Mouse (Mus musculus) kidney, adult 11 months (tissue): ENCODE results near the gene Bcr.

Experiments
- DNase-seq: peaks from one replicate; pipeline ENCODE4 v3.0.0; 2022

Bcr gene

DNA sequence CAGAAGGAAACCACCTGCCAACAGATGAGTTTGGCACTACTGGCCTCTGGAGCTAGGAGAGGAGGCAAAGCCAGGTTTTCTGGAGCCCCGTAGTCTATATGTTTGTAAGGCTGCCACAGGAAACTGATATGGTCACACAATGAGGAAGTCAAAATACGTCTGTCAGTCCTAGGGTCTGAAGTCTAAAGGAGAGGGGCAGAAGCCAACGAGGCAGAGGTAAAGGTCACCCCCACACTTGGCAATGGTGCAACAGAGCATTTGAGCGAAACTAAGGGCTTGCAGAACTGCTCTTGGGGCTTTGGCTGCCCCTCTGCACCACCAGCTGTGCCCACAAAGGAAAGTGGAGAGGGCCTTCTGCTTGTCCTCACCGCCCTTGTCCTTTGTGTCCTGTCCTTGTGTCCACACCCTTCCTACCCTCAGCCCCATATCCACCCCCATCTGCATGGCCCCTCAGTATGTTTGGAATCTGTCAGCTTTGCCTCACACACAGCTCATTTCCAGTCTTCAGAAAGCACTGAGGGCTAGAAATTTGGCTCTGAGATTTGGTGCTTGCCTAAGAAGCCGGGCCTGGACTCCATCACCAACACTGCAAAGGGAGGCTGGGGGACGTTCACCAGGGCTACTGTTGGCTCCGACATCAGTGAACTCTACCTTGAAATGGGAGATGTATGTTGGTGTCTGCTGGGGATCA, 127.1 kb downstream of the Bcr start:
- no peak for DNase-seq

DNA sequence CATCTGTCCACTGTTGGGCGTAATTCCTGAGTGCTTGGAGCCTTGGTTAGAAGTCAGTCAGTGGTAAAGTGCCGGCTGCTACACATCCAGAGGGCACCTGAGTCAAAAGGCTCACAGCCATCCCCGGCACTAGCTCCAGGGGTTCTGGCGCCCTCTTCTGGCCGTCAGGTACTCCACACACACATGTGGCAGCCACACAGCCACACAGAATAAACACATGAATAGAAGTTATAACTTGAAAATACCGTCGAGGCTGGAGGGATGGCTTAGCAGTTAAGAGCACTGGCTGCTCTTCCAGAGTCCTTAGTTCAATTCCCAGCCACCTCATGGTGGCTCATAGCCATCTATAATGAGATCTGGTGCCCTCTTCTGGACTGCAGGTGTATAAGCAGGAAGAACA, 131.3 kb downstream of the Bcr start:
- DNase-seq = no peak

DNA sequence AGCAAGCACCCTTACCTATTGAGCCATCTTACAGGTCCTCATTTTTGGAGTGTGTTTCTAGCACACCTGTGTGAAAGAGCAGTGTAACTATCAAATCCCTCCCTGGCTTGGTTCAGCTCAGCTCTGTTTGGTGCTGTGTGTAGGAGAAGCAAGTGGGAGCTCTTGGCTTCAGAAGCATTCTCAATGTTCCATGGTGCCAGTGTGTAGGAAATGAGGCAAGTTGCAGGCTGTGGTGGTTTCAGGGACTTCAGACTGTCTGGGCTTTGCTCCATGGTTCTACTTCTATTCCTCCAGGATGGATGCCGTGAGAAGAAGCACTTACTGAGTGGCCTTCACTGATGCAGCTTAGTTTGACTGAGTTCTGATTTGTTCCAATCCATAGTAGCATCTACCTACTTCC, 137.4 kb downstream of the Bcr start:
- DNase-seq = no peak

DNA sequence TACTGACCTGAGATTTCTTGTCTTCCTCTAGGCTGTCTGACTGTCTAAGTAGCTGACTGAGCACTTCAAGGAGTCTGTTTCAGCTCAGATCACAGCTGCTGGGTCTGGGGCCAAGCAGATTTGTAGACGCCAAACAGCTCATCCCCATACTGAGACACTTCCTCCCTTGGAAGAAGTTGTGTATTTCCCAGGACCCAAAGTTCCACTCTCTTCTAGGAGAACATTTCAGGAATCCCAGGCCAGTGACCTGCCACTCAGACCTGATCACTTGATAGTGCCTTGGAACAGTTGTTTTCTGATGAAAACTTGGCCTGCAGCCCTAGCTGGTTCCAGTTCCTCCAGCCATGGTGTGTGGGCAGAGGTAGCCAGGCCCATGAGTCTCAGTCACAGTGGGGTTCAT, 140.3 kb downstream of the Bcr start:
- no peak for DNase-seq

DNA sequence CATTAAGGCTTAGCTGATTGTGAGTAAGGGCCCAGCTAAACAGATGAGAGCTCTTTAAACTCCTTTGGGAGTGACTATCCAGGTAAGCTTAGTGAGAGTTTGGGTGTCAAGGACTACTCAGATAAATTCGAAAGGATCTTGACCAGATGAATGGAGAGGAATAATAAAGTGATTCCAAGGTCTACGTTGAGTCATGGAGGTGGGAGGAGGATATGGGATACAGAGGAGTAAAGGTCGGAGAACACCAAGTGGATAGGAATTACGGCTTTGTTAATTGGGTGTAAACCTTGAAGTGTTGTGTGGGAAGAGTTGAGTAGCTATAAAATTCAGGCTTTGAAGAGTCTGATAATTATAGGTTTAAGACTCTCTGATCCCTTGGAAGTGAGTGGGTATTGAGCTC, 145.8 kb downstream of the Bcr start:
- no peak for DNase-seq

DNA sequence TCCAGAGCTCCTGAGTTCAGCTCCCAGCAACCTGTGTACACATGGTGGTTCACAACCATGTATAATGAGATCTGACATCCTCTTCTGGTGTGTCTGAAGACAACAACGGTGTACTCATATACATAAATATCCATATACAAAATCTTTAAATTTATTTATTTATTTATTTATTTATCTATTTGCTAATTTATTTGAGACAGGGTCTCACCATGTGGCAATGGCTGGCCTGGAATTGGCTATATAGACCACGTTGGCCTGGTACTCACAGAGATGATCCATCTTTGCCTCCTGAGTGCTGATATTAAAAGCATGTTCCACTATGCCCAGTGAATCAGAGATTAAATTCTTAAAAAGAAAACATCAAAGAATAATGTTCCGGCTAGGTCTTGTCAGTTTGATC, 150.4 kb downstream of the Bcr start:
- DNase-seq = no peak

DNA sequence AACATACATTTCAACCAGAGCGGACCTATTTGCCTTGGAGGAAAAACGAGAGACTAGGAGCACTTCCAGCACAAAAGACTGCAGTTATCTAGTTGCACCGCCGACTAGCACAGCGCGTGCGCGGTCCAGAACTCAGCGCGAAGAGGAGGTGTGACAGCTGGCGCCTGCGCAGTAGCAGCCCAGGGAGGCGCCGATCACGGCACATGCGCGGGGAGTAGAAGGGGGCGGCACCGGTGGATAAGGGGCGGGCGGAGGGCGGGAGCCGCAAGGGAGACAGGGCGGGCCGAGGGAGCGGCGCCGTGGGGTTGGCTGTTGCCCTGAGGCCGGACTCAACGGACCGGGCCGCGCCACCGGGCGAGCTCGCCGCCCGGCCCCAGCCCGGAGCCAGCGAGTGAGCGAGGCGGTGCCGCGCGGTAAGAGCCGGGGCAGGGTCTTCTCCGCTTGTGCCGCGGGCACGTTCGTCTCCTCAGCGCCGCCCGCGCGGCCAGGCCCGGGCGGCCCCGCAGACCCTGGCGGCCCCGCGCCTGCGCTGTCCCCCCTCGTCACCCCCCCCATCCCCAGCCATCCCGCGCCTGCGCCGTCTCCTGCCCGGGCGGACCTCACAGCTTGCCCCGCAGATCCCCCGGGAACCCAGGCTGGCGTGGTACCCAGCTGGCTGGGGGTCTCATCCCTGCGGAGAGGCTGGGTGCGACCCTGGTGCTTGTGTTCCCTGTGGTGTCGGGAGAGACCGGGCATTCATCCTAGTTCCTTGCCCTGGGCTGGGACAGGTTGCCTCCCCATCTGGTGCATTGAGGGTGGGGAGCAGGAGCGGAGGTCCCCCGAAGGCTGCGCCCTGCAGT, 151.6 kb downstream of the Bcr start, which contains the start of gene Specc1l:
Gene Specc1l (plus strand): TSS at position 267 of the 839 bp plus-strand sequence.
- peak; percentile 94 for DNase-seq

DNA sequence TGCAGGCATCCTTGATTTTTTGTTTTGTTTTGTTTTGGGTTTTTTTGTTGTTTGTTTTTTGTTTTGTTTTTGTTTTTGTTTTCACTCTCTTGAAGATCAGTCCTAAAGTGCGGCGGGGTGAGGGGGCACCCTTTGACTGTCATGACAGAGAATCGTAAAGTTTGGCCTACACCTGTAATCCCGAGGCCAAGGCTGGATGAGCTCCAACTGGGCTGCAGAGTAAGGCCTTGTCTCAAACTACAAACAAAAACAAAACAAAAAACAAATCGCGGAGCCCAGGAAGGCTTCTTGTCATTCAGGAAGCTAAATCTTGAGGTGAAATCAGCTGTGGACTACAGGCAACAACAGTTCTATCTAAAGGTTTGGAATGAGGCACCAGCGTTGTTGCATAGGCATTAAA, 152.6 kb downstream of the Bcr start:
- DNase-seq = peak; percentile 19

DNA sequence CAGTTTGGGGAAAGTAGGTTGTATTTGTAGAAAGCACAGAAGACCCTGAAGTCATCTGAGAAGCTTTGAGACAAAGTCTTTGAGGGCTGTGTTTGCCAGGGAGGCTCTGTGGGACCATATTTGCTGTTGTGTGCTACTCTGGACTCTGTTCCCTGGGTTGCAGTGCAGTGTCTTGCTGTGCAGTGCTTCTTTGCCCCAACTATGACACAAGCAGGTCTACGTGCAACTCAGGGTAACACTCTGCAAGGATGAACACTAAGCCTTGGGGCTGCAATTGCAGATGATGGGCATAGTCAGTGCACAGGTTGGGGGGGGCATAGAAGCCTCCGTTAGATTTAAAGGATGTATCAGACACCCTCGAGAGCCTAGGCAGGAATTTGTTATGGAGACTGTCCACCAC, 160.3 kb downstream of the Bcr start:
- DNase-seq = no peak

DNA sequence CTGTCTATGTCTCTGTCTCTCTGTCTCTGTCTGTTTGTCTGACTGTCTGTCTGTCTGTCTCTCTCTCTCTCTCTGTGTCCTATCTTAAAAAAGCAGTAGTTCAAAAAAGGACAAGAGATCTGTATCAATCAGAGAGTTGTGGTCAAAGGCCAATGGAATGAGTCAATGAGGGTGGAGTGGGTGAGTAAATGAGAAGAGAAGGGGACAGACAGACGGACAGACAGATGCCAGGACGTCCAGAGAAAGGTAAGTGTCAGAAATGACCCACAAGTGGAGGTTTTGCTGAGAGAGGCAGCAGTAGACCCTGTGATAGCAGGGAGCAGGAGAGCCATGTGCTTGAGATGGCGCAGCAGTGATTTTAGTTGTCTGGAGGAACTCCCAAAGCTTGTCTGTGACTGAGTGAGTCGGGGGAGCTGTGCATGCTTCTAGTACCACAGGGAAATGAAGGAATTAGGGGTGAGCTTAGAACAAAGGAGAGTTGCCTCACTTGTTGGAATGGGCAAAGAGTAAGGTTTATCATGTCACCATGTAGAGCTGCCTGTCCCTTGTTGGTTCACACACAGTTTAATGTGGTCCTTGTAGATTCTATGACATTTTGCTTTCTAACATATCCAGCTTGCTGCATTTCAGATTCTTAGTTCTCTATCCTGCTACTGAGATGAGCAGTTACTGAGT, 161.7 kb downstream of the Bcr start:
- DNase-seq = no peak

DNA sequence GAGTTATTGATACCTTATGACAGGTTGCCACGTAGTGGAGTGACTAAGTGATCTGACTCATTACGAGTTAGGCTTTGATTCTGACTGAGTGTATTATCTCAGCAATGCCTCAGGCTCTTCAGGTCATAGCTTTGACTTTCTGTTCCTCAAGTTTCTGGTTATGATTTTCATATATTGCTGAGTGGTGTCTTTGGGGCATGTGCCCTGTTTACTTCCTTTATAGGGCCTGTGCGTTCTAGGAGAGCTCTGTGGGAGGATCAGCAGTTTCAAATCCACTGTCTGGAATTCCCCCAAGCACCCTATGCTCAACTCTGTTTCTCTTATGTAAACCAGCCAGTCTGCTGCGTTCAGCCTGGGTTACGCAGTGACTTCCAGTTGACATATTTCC, 162.2 kb downstream of the Bcr start:
- no peak for DNase-seq

DNA sequence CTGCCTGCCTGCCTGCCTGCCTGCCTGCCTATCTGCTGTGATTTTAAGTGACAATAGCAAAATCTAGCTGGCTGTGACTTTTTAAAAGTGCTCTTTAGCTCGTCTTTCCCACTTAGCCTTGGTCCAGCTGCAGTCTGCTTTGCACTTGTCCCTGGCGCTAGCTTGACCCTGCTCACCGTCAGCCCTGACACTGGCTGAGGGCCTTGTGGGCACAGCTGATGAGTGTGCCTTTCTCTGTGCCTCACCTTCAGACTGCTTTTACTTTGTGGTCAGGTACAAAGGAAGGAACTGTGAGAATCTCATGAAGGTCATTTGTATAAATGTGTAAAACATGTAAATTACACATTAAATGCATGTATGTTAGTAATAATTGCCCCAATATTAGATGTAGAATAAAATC, 163.8 kb downstream of the Bcr start:
- no peak for DNase-seq

DNA sequence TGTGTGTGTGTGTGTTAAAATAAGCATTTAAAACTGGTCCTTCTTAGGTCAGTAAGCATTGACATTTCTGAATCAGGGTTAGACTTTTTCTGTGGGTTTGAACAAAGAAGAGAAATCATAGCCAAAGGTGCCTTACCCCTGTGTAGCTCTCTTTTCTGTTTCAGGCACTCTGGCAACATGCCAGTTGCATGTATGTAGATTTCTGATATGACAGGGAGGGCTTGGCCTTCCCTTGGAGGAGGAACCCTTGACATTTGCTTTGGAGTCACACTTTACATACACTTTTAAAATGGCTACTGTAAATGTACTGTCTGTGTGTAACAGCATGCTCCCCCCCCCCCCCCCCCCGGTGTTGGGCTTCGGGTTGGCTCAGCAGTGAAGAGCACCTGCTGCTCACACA, 164.2 kb downstream of the Bcr start:
- DNase-seq = no peak

DNA sequence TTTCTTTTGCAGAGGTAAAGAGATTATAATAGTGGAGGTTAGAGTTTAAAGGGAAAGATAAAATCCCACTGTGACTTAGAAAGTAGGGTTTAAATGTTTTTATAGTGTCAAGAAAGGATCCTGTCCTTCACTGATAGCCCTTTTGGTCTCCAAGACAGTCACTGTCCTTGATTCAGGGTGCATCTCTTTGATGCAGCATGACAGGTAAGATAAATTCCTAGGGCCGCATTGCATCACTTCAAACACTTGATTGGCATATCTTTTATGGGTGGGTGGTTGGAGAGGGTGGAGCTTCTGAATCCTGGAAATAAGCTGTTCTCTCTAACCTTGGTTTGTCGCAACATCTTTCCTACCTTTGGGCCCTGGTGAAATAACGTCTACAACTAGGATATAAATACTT, 167.0 kb downstream of the Bcr start:
- DNase-seq = no peak

DNA sequence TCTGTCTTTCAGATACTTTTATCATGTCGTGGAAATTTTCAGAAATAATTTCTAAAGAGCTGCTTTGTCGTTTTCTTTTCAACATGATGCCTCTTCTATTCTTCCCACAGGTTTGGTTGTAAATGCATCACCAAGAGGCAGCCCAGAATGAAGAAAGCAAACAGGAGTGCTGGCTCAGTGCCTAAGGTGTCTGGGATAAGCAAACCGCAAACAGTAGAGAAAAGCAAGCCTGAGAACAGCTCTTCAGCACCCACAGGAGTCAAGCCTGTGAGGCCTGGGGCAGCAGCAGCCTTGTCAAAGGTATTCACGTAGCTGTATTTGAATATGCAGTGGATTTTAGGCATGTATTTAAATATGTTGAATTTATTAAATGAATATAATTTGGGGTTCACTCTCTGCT, 170.2 kb downstream of the Bcr start:
- DNase-seq = no peak

DNA sequence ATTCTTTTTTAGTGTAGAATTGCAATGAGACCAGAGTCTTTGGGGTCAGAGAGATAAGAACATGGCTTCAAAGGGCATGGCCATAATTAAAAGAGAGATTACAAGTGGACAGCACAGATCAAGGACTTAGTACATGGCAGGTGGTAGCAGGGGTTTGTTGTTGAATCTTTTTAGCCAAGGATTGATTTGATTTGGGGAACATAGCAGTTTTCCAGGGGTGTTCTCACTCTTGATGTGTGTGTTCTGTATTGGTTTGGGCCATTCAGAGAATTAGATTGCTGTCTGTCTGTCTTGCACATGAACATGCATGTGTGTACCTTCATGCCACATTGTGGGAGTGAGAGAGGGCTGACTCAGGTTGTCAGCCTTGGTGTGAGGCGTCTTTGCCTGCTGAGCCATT, 171.5 kb downstream of the Bcr start:
- no peak for DNase-seq

DNA sequence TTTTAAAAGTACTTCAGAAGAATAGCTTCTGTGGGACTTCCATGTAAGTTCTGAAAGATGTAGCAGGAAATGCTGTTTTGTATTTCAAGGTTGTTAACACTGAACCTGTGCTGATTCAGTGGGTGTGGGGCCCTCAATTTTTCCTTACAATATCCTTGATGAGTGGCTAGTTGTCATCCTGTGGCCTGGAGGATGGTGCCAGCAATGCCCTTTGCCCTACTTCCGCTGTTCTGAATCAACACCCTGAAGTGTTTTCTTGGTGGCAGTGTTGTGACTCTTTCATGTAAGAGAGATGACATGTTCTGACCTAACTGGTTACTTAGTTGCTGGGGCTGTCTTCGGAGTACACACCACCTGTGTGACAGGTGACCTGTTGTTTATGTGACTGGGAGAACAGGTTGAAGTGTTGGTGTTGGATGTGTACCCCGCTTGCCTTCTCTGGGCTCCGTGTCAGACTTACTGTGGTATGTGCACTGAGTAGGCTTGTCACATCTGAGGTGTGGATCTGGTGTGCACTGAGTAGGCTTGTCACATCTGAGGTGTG, 172.3 kb downstream of the Bcr start:
- DNase-seq = no peak

DNA sequence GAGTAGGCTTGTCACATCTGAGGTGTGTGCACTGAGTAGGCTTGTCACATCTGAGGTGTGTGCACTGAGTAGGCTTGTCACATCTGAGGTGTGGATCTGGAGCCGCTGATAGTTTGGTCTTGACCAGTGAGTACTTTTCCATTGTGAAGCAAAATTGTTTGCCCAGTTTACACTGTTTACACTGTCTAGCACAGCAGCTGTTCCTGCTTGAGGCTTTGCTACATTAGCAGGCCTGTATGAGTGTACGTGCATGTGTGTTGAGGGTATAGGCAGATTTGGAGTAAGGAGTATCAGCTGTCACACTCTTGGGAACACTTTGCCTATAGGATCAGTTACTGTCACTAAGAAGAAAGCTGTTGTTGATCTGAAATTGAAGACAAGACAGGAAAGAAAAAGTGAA, 173.1 kb downstream of the Bcr start:
- DNase-seq = no peak
